Mouse (Mus musculus) liver, adult (tissue): ENCODE measurements around the gene Dph1.

Experiments used
- GATA4 ChIP-seq: IDR thresholded peaks from 2 replicates; pipeline ENCODE4 v1.6.1; 2014; ENCODE audit warnings: mild to moderate bottlenecking, low read length; ENCODE audit not compliant: insufficient replicate concordance

The Dph1 gene

DNA sequence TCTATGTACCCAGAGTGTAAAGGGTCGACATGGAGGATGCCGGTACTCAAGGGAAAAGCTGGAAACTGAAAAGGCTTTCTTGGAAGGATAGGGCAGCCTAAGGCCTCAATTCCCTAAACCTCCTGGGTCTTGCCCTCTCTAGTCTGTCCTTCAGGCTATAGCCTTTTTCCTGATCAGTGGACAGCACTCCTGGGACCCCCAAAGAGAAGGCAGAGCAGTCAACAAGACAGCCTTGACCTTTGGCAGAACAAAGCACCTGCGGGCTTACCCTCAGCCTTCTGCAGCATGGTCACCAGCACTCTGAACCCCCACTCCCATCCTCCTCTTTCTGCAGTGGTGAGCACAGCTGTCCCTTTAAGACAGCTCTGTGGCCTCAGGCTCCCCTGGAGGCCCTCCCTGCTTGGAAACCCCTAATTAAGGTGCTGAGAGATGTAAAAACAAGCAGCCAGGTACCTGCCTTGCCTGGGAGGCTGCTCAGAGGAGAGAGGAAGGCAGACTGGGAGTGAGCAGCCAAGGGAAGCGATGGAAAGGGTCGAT, at the start of gene Dph1:
TSS of gene Dph1 (minus strand) at position 337 of the 537 bp plus-strand sequence.
- no peak for TF ChIP-seq GATA4

DNA sequence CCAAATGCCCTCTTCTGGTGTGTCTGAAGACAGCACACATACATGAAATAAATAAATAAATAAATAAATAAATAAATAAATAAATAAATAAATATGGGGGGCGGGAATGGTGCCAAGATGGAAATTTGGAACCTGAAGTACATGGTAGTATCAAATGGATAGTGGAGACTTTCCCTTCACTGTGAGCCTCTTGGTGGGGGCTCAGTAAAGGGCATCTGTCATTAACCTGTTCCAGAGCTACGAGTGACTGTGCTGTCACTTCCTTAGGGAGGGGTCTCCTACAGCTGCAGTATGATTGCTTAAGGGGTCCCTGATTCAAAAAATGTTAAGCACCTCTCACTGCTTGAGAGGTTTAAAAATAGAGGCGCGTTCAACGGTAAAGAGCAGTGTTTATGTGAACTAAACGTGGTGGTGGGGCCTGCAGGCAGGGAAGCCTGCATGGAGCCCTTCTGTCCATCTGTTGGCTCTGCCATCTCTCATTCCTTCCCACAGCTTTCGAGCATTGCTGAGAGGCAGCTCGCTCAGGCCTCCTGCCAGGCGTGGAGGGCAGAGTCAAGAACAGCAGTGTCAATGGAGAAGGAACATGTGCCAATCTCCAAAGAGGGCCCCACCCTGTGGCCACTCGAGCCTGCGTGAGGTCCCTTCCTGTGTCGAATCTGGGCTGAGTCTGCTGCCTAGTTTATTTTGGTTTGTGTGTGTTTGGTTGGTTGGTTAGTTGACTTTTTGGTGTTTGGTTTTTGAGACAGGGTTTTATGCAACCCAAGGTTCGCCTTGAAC, 49.3 kb upstream of the Dph1 start:
- no peak for TF ChIP-seq GATA4

- no peak for TF ChIP-seq GATA4
Observed at GRCm38 (mm10) chr11:75234745-75235144, 43.7 kb upstream of the Dph1 start.

DNA sequence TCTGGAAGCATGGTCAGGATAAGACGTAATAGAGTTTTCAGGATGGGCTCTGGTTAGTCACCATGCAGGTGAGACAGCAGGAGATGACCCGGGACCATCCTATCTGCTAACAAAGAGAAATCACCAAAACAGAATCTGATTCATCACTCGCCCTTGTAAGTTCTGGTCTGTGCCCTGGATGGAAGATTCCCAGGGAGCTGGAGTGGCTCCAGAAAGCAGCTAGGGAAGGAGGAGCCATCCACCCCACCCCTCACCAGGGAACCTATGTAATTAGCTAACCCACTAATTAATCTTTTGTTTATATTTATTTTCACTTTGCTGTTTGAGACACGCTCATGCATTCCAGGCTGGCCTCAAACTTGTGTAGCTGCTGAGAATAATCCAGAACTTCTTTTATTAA, 41.4 kb upstream of the Dph1 start:
- no peak for TF ChIP-seq GATA4

- TF ChIP-seq GATA4 = no peak
Observed at GRCm38 (mm10) chr11:75231756-75232155, 40.7 kb upstream of the Dph1 start.

GRCm38 (mm10) chr11:75230272-75230760, 39.3 kb upstream of the Dph1 start:
- no peak for TF ChIP-seq GATA4

- TF ChIP-seq GATA4 = no peak
Observed at GRCm38 (mm10) chr11:75229289-75229688, 38.2 kb upstream of the Dph1 start.

- TF ChIP-seq GATA4 = no peak
Observed at GRCm38 (mm10) chr11:75227632-75228031, 36.6 kb upstream of the Dph1 start.

- no peak for TF ChIP-seq GATA4
Observed at GRCm38 (mm10) chr11:75224835-75225234, 33.8 kb upstream of the Dph1 start.

DNA sequence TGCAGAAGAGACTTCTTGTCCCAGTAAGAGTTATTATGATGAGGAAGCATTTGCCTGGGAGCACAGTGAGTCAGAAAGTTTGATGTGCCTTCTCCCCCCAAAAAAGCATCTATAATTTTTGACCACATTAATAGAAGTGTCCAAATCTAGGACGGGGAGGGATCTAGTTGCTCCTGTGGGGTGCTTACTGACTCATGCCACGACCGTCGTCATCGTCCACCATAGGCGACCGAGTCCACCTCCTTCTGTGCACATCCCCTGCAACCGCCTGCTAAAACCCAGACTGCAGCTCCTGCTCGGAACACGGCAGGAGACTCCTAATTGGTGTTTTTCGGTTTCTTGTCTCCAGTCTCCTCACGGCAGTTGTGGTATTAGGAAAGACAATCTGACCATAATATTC, 33.0 kb upstream of the Dph1 start:
- no peak for TF ChIP-seq GATA4

- no peak for TF ChIP-seq GATA4
Observed at GRCm38 (mm10) chr11:75220517-75221145, 29.6 kb upstream of the Dph1 start.

DNA sequence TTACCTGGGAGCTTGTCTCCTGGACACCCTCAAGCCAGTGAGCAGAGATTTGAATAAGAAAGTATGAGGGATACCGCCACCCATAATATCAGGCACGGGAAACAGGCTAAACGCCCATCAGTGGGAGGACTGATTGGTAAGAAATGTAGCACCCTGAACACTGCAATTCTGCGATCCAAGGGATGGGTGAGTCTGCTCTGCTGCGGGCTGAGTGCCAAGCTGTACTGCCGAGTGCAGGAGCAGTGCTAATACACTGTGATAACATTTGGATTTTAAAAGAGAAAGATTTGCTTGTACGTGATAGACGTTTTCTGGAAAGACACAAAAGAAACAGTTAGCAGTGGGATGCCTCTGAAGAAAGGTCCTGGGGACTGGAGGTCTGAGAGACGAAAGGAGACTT, 29.1 kb upstream of the Dph1 start:
- TF ChIP-seq GATA4 = no peak

- TF ChIP-seq GATA4 = no peak
Observed at GRCm38 (mm10) chr11:75214081-75214950, 23.3 kb upstream of the Dph1 start.

- TF ChIP-seq GATA4 = no peak
Observed at GRCm38 (mm10) chr11:75213372-75214080, 22.5 kb upstream of the Dph1 start.

DNA sequence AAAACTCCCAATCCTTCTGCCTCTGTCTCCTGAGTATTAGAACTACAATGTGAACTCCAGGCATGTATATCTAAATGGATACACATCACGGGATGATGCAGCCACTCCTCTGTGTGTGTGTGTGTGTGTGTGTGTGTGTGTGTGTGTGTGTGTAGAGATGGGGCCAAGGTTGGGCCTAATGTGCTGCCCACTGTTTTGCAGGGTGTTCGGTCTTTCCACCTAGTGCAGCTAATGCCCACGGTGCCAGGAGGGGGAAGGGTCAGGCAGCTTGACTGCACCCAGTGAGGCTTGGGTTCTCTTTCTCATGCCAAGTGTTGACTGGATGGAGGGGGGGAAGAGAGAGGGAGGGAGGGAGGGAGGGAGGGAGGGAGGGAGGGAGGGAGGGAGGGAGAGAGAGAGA, 21.8 kb upstream of the Dph1 start:
- no peak for TF ChIP-seq GATA4
